Mouse (Mus musculus) thymus, adult 18-20 months (tissue): ENCODE measurements around the gene 2610507B11Rik.
"Not testable (repeated sequence)": the region's sequence is repeated elsewhere in the genome, so short reads cannot be mapped to it uniquely, and the experiment has no call there.

Experiments
- DNase-seq, 2 experiments: peaks; one replicate each; pipeline ENCODE4 v3.0.0; 2022; ENCODE audit warnings: mixed read lengths in 2 of 2

Gene 2610507B11Rik

GRCm38 (mm10) chr11:78261380-78262352 lies at the start of gene 2610507B11Rik:
Gene 2610507B11Rik (plus strand): TSS chr11:78261752.
- peak; percentile 86 to 89 for DNase-seq

DNA sequence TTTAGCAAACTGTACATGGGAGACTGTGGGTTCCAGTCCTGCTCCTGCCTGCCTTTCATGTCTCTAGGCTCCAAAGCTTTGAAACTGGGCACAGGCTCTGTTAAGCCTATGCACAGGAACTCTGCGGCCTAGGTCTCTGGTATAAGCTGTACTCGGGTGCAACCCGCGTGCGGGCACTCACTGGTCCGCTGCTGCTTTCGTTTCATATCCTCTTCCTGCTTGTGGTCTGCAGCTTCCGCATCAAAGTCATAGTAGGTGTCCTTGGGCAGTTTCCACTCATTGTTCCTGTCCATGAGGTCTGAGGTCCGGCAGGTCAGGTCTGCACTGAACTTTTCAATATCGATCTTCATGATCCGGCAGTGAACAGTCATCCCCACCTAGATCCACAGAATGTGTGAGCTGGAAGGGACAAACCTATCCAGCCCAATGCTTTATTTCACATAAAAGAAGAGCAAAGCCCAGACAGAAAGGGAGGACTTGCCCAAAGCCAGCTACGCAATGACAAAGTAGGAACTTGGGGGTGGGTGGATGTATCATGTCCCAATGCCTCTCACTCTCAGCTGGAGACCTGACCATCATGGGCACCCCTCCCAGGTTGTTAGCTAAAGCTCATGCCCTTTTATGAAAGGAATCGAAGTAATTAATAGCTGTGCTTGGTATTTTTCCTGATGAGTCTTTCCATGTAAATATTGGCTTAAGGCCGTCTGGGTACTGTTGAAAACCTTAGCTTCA lies 48.3 kb upstream of the 2610507B11Rik start:
- DNase-seq: peak in 1 of 2 experiments; percentile 19

DNA sequence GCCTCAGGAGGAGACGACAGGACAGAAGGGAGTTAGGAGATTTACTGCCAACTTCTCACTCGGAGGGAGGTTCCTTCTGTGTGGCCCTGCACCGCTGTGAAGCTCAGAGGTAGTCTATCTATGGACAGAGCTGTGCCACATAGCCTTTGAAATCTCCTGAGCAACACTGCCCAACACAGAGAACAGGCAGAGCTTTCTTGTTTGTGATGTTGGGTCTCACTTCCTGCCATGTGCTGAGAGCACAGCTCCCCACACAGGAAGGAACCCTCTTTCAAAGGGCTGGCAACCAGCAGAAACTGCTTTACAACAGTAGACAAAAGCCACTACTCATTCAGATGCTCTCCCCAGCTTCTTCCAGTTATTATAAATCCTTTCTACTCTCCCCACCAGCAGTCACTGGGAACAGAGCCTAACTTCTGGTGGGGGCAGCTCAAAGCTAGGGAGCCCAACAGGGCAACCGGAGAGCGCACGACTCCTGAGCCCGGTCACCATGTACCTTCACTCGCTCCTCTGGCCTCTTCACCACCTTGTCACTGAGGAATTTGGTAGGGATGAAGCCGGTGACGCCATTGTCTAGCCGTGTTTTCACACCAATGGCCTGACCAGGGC lies 45.7 kb upstream of the 2610507B11Rik start:
- peak in 1 of 2 experiments; percentile 29 for DNase-seq

- DNase-seq: no peak
Observed at GRCm38 (mm10) chr11:78223586-78223985, 38.0 kb upstream of the 2610507B11Rik start.

DNA sequence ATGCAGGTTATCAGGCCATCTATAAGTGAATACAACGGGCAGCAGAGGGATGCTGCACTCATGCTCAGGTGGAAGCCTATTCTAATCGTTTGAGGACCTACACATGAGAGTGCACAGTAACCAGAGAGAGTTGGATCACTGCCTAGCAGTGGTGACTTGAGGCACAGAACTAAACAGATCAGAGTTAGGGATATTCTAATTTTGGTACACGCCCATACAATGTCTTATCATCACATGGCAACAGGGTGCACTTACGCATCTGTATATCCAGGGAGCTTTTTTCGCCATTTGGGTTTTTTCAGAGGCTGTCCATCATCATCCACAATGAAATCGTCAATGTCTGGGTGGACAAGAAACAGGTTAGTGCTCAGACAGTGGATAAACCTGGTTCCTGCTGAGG lies 30.0 kb upstream of the 2610507B11Rik start:
- DNase-seq: no peak

DNA sequence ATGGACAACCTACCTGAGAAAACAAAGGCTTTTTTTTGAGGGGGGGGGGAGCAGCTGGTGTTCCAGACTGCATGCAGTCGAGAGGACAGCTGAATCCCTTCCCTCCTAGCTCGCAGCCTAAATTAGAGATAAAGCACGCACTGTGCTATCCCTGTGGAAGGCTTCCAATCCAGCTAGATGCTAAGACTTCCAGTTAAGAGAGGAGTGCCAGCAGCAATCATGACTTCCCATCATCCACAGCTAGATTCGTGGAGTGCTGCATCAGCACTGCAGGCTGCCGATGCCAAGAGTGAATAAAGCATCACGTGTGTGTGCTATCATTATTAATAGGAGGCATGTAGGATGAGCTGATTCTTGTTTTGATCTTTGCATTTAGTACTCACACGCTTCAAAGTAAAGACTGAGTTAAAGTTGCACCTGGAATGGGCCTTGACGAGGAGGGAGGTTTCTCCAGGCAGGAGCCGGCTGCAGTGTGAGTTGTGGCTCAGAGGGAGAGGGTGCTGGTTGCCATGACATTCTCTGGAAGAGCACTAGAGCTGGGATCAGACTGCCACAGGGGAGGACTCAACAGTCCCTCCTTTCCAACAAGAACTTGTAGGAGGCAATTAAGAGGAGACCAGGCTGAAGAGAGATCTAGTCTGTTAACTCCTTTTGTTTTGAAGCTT lies 21.2 kb upstream of the 2610507B11Rik start:
- no peak for DNase-seq

DNA sequence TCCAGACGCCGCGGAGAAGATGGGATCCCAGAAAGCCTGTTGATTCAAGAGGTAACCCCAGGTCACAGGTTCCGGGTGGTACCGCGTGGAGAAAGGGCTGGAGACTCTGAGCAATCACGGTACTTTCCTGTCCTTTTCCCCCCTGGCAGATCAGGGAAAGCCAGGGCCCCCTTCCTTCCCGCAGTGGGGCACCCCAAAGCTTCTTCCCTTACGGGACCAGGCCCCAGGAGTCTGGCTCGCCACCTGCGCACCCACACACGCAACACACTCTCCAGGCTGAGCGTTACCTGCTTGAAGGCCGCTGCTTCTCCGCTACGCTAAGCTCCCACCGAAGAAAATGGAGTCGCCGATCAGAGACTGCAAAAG lies 16.3 kb upstream of the 2610507B11Rik start:
- no peak for DNase-seq

GRCm38 (mm10) chr11:78245627-78246317 lies 15.8 kb upstream of the 2610507B11Rik start, which contains the start of the genes Sdf2 and Supt6:
Gene Sdf2 (plus strand): TSS chr11:78245746.
Gene Supt6 (minus strand): TSS chr11:78245987.
- peak; percentile 65 to 82 for DNase-seq

- no peak for DNase-seq
Observed at GRCm38 (mm10) chr11:78246318-78247011, 15.1 kb upstream of the 2610507B11Rik start.

- DNase-seq: no peak
Observed at GRCm38 (mm10) chr11:78247012-78247348, 14.6 kb upstream of the 2610507B11Rik start.

- DNase-seq: no peak
Observed at GRCm38 (mm10) chr11:78247727-78248140, 13.8 kb upstream of the 2610507B11Rik start.

- no peak for DNase-seq
Observed at GRCm38 (mm10) chr11:78256618-78257017, 4.9 kb upstream of the 2610507B11Rik start.

- DNase-seq: no peak
Observed at GRCm38 (mm10) chr11:78260489-78261258, 878 bp upstream of the 2610507B11Rik start.

GRCm38 (mm10) chr11:78262550-78262949 lies 998 bp downstream of the 2610507B11Rik start:
- DNase-seq: peak; percentile 15 to 33

GRCm38 (mm10) chr11:78265571-78265970 lies 4.0 kb downstream of the 2610507B11Rik start:
- DNase-seq: no peak

DNA sequence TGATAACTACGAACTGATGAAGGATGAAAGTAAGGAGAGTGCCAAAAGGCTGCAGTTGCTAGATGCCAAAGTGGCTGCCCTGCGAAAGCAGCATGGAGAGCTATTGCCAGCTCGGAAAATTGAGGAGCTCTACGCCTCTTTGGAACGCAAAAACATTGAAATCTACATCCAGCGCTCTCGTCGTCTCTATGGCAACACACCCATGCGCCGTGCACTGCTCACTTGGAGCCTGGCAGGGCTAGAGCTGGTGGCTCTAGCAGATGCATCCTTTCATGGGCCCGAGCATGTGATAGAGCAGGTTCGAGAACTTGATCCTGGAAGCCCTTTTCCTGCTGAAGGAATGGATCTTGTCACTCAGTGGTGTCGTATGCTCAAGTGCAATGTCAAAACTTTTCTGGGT lies 10.4 kb downstream of the 2610507B11Rik start:
- no peak for DNase-seq

DNA sequence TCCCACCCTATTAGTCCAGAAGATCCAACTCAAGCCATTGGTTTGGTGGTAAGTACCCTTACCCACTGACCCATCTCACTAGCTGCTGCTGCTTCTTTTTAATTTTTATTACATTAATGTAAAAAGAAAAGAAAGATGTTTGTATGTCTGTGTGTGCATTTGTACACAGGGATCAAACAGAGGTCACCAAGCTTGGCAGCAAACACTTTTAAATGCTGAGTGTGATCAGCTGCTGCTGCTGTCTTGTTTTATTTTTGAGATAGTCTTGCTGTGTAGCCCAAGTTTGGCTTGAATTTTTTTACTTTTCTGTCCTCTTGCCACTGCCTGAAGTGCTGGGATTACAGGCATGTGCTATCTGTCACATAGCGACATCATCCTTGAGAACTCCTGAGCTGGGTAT lies 14.0 kb downstream of the 2610507B11Rik start:
- DNase-seq: no peak

DNA sequence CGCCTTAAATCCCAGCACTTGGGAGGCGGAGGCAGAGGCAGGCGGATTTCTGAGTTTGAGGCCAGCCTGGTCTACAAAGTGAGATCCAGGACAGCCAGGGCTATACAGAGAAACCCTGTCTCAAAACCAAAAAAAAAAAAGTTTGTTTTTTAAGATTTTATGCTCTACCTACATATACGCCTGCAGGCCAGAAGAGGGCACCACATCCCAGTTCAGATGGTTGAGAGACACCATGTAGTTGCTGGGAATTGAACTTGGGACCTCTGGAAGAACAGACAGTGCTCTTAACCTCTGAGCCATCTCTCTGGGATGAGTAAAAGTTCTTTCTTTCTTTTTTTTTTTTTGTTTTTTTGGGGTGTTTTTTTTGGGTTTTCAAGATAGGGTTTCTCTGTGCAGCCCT lies 14.6 kb downstream of the 2610507B11Rik start:
- not testable (repeated sequence) for DNase-seq

DNA sequence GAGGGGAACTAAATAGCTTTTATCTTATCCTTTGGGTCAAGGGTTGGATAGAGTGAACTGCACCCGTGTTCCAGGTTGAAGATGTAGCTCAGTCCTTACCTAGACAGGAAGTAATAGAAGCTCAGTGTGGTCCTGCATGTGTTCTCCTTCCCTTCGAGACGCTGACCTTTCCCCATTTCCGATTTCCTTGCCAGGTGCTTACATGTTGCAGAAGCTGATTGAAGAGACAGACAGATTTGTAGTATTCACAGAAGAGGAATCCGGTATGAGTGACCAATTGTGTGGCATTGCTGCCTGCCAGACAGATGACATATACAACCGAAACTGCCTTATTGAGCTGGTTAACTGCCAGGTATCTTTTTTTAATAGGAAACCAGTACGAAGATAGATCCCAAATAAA lies 17.3 kb downstream of the 2610507B11Rik start:
- no peak for DNase-seq

DNA sequence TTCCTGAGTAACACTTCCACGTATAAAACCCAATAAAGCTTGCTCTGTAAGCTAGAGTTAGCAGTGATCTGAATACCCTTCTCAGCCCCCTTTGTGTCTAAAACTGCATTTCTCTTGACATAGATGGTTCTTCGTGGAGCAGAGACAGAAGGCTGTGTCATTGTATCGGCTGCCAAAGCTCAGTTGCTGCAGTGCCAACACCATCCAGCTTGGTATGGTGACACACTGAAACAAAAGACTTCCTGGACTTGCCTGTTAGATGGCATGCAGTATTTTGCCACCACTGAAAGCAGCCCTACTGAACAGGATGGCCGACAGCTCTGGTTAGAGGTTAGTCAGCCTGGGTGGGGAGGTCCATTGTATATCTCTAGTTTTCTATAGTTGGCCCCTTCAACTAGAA lies 18.0 kb downstream of the 2610507B11Rik start:
- DNase-seq: no peak
